Mouse (Mus musculus): ENCODE measurements around the gene Prpf6. TPM values are rescaled to one million over a fixed set of nuclear protein-coding genes. Genes with fewer than 3 reads are reported as not detected.

Prpf6 gene
- total RNA-seq, 2 experiments from 2014 or later, result 51.0 to 51.7 TPM

GRCm38 (mm10) chr2:181698241-181698640, 106.6 kb downstream of the Prpf6 start, which contains the start of gene Lkaaear1:
Lkaaear1 (minus strand) TSS chr2:181698442.
- intact Hi-C loops (cut with DNase I), result no loop called here
- no peak for DNase-seq (ENCODE audit: low spot score in 2 of 2)

Small RNA genes lying within 50 kb of the gene (microRNA-seq; reads per million reads assigned to microRNA genes)
- gene Mir7006, result 0 to 0.25 reads per million in 2 experiments

Other genes with a start within 250 kb of the Prpf6 start
- gene Zgpat, start 226.9 kb upstream of the Prpf6 start, total RNA-seq (2021), result 10 to 100 TPM; 64.8 to 68.0 TPM
- 10 to 100 TPM; 39.5 to 41.4 TPM for gene Arfrp1, start 226.5 kb upstream of the Prpf6 start, total RNA-seq (2021)
- 10 to 100 TPM; 35.8 to 39.1 TPM for gene Lime1, start 211.8 kb upstream of the Prpf6 start, total RNA-seq (2021)
- gene Zbtb46, start 132.4 kb upstream of the Prpf6 start, total RNA-seq (2021), result 10 to 100 TPM; 11.2 to 15.3 TPM
- not detected for gene Abhd16b, start 98.7 kb upstream of the Prpf6 start, total RNA-seq (2021)
- gene Tpd52l2, start 94.7 kb upstream of the Prpf6 start, total RNA-seq (2021), result 10 to 100 TPM; 74.7 to 76.8 TPM
- 100 to 1,000 TPM; 289 to 296 TPM for gene Dnajc5, start 71.4 kb upstream of the Prpf6 start, total RNA-seq (2021)
- 10 to 100 TPM; 44.2 to 50.5 TPM for gene Uckl1, start 7.0 kb upstream of the Prpf6 start, total RNA-seq (2021)
- 10 to 100 TPM; 76.5 to 89.2 TPM for gene Zfp512b, start 935 bp downstream of the Prpf6 start, total RNA-seq (2021)
- 10 to 100 TPM; 19.4 to 20.2 TPM for gene Samd10, start 7.3 kb downstream of the Prpf6 start, total RNA-seq (2021)
- not detected for gene Gm29797, start 65.2 kb downstream of the Prpf6 start, total RNA-seq (2021)
- gene Sox18, start 79.8 kb downstream of the Prpf6 start, total RNA-seq (2021), result 10 to 100 TPM; 10.9 to 11.4 TPM
- gene Tcea2, start 88.4 kb downstream of the Prpf6 start, total RNA-seq (2021), result 10 to 100 TPM; 61.9 to 63.3 TPM
- gene Rgs19, start 102.1 kb downstream of the Prpf6 start, total RNA-seq (2021), result 10 to 100 TPM; 30.2 to 35.3 TPM
- gene Lkaaear1, start 106.6 kb downstream of the Prpf6 start, total RNA-seq (2021), result not detected
- gene Oprl1, start 123.1 kb downstream of the Prpf6 start, total RNA-seq (2021), result 10 to 100 TPM; 56.1 to 57.3 TPM
- gene Myt1, start 171.5 kb downstream of the Prpf6 start, total RNA-seq (2021), result 10 to 100 TPM; 17.4 to 18.1 TPM
- gene Pcmtd2, start 246.0 kb downstream of the Prpf6 start, total RNA-seq (2021), result 10 to 100 TPM; 78.2 to 95.2 TPM

Measured in left cerebral cortex, postnatal 25 days (tissue).